Mouse (Mus musculus): ENCODE measurements around the gene Ccdc162. TPM values are rescaled to one million over a fixed set of nuclear protein-coding genes. Genes with fewer than 3 reads are reported as not detected.

Gene Ccdc162
- polyA plus RNA-seq (2016; fragmentation: Nextera tagmentation; extraction: Ambion mirVana) = 0.71 and 1.1 TPM in 2 replicates

- Histone ChIP-seq H3K4me3 (replicated peaks) (no peak within 1 kb of the TSS), H3K27ac (no peak within 1 kb of the TSS), H3K9ac (replicated peaks) (no peak within 1 kb of the TSS), H3K4me1 (replicated peaks) (no peaks in the 10 kb centered on the region), H3K36me3 (peaks cover 2% of the 10 kb centered on the region; the same call in 1 of the 2 replicates), H3K4me2 (0 out of 2 replicates have a peak within 1 kb of the TSS, but pooled peaks have one; percentile 4), H3K9me3 (no peaks in the 10 kb centered on the region), H3K27me3 (no peaks in the 10 kb centered on the region)
- WGBS = 68% methylated on average over 15 of the region's 15 CpGs
- ATAC-seq (ENCODE audit: insufficient number of reproducible peaks, insufficient read depth, low FRiP score, low TSS enrichment, low read depth) = no peak
Observed at GRCm38 (mm10) chr10:41716029-41716897, at the start of gene Ccdc162. Gene Ccdc162, minus strand, starts transcription at chr10:41716634.

- Histone ChIP-seq H3K4me3 (replicated peaks) (no peak overlapping the region), H3K27me3 (no peaks in the 10 kb centered on the region), H3K9me3 (no peaks in the 10 kb centered on the region), H3K27ac (no peak overlapping the region), H3K36me3 (no peaks in the 10 kb centered on the region), H3K9ac (replicated peaks) (no peak overlapping the region), H3K4me1 (replicated peaks) (no peaks in the 10 kb centered on the region), H3K4me2 (no peak overlapping the region)
- WGBS = 93% methylated on average over 4 of the region's 4 CpGs
- ATAC-seq (ENCODE audit: insufficient number of reproducible peaks, insufficient read depth, low FRiP score, low TSS enrichment, low read depth) = no peak
Observed at GRCm38 (mm10) chr10:41765586-41765985, 49.2 kb upstream of the Ccdc162 start.

- no peaks in the 10 kb centered on the region for H3K9me3 ChIP-seq
- ATAC-seq (ENCODE audit: insufficient number of reproducible peaks, insufficient read depth, low FRiP score, low TSS enrichment, low read depth) = no peak
- H3K4me2 ChIP-seq = no peak overlapping the region
- H3K4me3 ChIP-seq (replicated peaks) = no peak overlapping the region
- H3K27ac ChIP-seq = no peak overlapping the region
- no peaks in the 10 kb centered on the region for H3K36me3 ChIP-seq
- H3K9ac ChIP-seq (replicated peaks) = no peak overlapping the region
- WGBS = 73% methylated on average over 3 of the region's 3 CpGs
- no peaks in the 10 kb centered on the region for H3K4me1 ChIP-seq (replicated peaks)
- H3K27me3 ChIP-seq = no peaks in the 10 kb centered on the region
Observed at GRCm38 (mm10) chr10:41763741-41764385, 47.4 kb upstream of the Ccdc162 start.

- no peak overlapping the region for H3K4me2 ChIP-seq
- ATAC-seq (ENCODE audit: insufficient number of reproducible peaks, insufficient read depth, low FRiP score, low TSS enrichment, low read depth) = no peak
- 73% methylated on average over 3 of the region's 3 CpGs for WGBS
- no peak overlapping the region for H3K4me3 ChIP-seq (replicated peaks)
- H3K4me1 ChIP-seq (replicated peaks) = no peaks in the 10 kb centered on the region
- no peaks in the 10 kb centered on the region for H3K9me3 ChIP-seq
- no peaks in the 10 kb centered on the region for H3K27me3 ChIP-seq
- H3K9ac ChIP-seq (replicated peaks) = no peak overlapping the region
- no peak overlapping the region for H3K27ac ChIP-seq
- H3K36me3 ChIP-seq = no peaks in the 10 kb centered on the region
Observed at GRCm38 (mm10) chr10:41760866-41761265, 44.4 kb upstream of the Ccdc162 start.

GRCm38 (mm10) chr10:41758041-41758440 is 41.6 kb upstream of the Ccdc162 start:
- H3K27me3 ChIP-seq = no peaks in the 10 kb centered on the region
- no peaks in the 10 kb centered on the region for H3K4me1 ChIP-seq (replicated peaks)
- H3K9me3 ChIP-seq = no peaks in the 10 kb centered on the region
- no peak overlapping the region for H3K9ac ChIP-seq (replicated peaks)
- H3K4me3 ChIP-seq (replicated peaks) = no peak overlapping the region
- no peak overlapping the region for H3K27ac ChIP-seq
- no peaks in the 10 kb centered on the region for H3K36me3 ChIP-seq
- H3K4me2 ChIP-seq = no peak overlapping the region
- no peak for ATAC-seq (ENCODE audit: insufficient number of reproducible peaks, insufficient read depth, low FRiP score, low TSS enrichment, low read depth)

GRCm38 (mm10) chr10:41757226-41757625 is 40.8 kb upstream of the Ccdc162 start:
- WGBS = 94% methylated on average over 5 of the region's 5 CpGs
- Histone ChIP-seq H3K4me2 (no peak overlapping the region), H3K27me3 (no peaks in the 10 kb centered on the region), H3K9ac (replicated peaks) (no peak overlapping the region), H3K4me1 (replicated peaks) (no peaks in the 10 kb centered on the region), H3K4me3 (replicated peaks) (no peak overlapping the region), H3K27ac (no peak overlapping the region), H3K36me3 (no peaks in the 10 kb centered on the region), H3K9me3 (no peaks in the 10 kb centered on the region)
- no peak for ATAC-seq (ENCODE audit: insufficient number of reproducible peaks, insufficient read depth, low FRiP score, low TSS enrichment, low read depth)

- no peaks in the 10 kb centered on the region for H3K27me3 ChIP-seq
- no peak overlapping the region for H3K27ac ChIP-seq
- no peak for ATAC-seq (ENCODE audit: insufficient number of reproducible peaks, insufficient read depth, low FRiP score, low TSS enrichment, low read depth)
Observed at GRCm38 (mm10) chr10:41751867-41752480, 35.5 kb upstream of the Ccdc162 start.

GRCm38 (mm10) chr10:41749306-41749705 is 32.9 kb upstream of the Ccdc162 start:
- no peak overlapping the region for H3K4me2 ChIP-seq
- 0 out of 2 replicates have a peak, but pooled peaks cover 11% of the 10 kb centered on the region for H3K4me1 ChIP-seq (replicated peaks)
- no peak for ATAC-seq (ENCODE audit: insufficient number of reproducible peaks, insufficient read depth, low FRiP score, low TSS enrichment, low read depth)
- no peaks in the 10 kb centered on the region for H3K36me3 ChIP-seq
- H3K9ac ChIP-seq (replicated peaks) = no peak overlapping the region
- no peaks in the 10 kb centered on the region for H3K9me3 ChIP-seq
- no peaks in the 10 kb centered on the region for H3K27me3 ChIP-seq
- H3K27ac ChIP-seq = no peak overlapping the region
- H3K4me3 ChIP-seq (replicated peaks) = no peak overlapping the region
- 80% methylated on average over 3 of the region's 3 CpGs for WGBS

More at GRCm38 (mm10) chr10:41751867-41752480, 35.5 kb upstream of the Ccdc162 start:
- H3K4me3 ChIP-seq (replicated peaks) = no peak overlapping the region
- H3K4me2 ChIP-seq = no peak overlapping the region
- no peaks in the 10 kb centered on the region for H3K9me3 ChIP-seq
- no peak overlapping the region for H3K9ac ChIP-seq (replicated peaks)
- H3K4me1 ChIP-seq (replicated peaks) = no peaks in the 10 kb centered on the region
- H3K36me3 ChIP-seq = no peaks in the 10 kb centered on the region
- 86% methylated on average over 14 of the region's 14 CpGs for WGBS

- Histone ChIP-seq H3K9me3 (no peaks in the 10 kb centered on the region), H3K27me3 (no peaks in the 10 kb centered on the region), H3K4me2 (no peak overlapping the region), H3K9ac (replicated peaks) (no peak overlapping the region), H3K4me3 (replicated peaks) (no peak overlapping the region), H3K36me3 (no peaks in the 10 kb centered on the region), H3K4me1 (replicated peaks) (0 out of 2 replicates have a peak, but pooled peaks cover 11% of the 10 kb centered on the region), H3K27ac (no peak overlapping the region)
- no peak for ATAC-seq (ENCODE audit: insufficient number of reproducible peaks, insufficient read depth, low FRiP score, low TSS enrichment, low read depth)
- 95% methylated on average over 5 of the region's 5 CpGs for WGBS
Observed at GRCm38 (mm10) chr10:41746554-41746953, 30.1 kb upstream of the Ccdc162 start.

- Histone ChIP-seq H3K4me3 (replicated peaks) (no peak overlapping the region), H3K9ac (replicated peaks) (no peak overlapping the region), H3K4me1 (replicated peaks) (0 out of 2 replicates have a peak, but pooled peaks cover 11% of the 10 kb centered on the region), H3K9me3 (no peaks in the 10 kb centered on the region), H3K4me2 (no peak overlapping the region), H3K27me3 (no peaks in the 10 kb centered on the region), H3K27ac (no peak overlapping the region), H3K36me3 (peaks cover 6% of the 10 kb centered on the region; the same call in 1 of the 2 replicates)
- 73% methylated on average over 4 of the region's 4 CpGs for WGBS
- no peak for ATAC-seq (ENCODE audit: insufficient number of reproducible peaks, insufficient read depth, low FRiP score, low TSS enrichment, low read depth)
Observed at GRCm38 (mm10) chr10:41744006-41744405, 27.6 kb upstream of the Ccdc162 start.

- H3K4me1 ChIP-seq (replicated peaks) = no peaks in the 10 kb centered on the region
- H3K27me3 ChIP-seq = no peaks in the 10 kb centered on the region
- no peak overlapping the region for H3K4me3 ChIP-seq (replicated peaks)
- 90% methylated on average over 2 of the region's 2 CpGs for WGBS
- H3K9me3 ChIP-seq = no peaks in the 10 kb centered on the region
- H3K4me2 ChIP-seq = no peak overlapping the region
- ATAC-seq (ENCODE audit: insufficient number of reproducible peaks, insufficient read depth, low FRiP score, low TSS enrichment, low read depth) = no peak
- no peak overlapping the region for H3K27ac ChIP-seq
- peaks cover 27% of the 10 kb centered on the region for H3K36me3 ChIP-seq
- no peak overlapping the region for H3K9ac ChIP-seq (replicated peaks)
Observed at GRCm38 (mm10) chr10:41740221-41740620, 23.8 kb upstream of the Ccdc162 start.

Data from limb, embryonic 12.5 days (tissue).